7 mouse cellular contexts compared by ENCODE assay signal in the genomic region with DNA sequence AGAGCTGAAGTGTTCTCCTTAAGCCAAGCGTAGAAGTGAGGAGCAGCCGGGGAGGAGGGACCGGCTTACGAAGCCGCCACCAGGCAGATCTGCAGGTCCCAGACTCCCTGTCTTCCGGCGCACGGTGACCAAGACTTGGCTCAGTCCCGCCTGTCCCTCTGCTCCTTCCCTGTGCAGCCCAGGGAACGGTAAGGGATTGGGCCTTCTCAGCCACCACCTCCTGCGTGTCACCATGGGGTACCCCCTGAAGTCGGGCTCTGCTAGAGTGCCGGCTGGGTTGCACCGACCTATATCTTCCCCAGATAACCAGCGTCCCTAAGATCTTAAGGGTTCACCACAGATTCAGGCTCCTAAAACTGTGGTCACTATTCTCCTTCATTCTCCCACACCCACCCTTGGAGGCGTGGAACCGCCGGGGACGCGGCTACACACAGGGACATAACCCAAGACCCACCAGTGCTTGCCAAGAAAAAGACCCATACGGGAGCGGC. TPM values are rescaled to one million over a fixed set of nuclear protein-coding genes. Genes with fewer than 3 reads are reported as not detected.
DNase-seq lines count a peak whose midpoint lies in the region; ATAC-seq and TF ChIP-seq lines count a peak whose summit lies in the region.

No protein-coding gene starts in this region.

- WGBS in spleen, adult 2 months: 19% methylated on average over 22 of the region's 22 CpGs
- WGBS in intestine, postnatal 0 days: 1% methylated on average over 22 of the region's 22 CpGs
- WGBS in lung, adult 2 months: under 1% methylated on average over 22 of the region's 22 CpGs

- ATAC-seq in intestine, postnatal 0 days: no peak

- peak overlapping the region; percentile 92 for H3K4me2 ChIP-seq in intestine, postnatal 0 days (replicated peaks; ENCODE audit: low read depth)

- no peak for TF ChIP-seq POLR2A in spleen, adult 2 months (IDR thresholded peaks at IDR 0.05; ENCODE audit: low read depth, low read length)
- no peak; the same call in 1 of the 2 replicates for TF ChIP-seq POLR2A in lung, adult 2 months (IDR thresholded peaks at IDR 0.05; ENCODE audit: borderline replicate concordance, extremely low read depth, low read depth, low read length)

- H3K36me3 ChIP-seq in spleen, adult 2 months (ENCODE audit: control insufficient read depth, insufficient read depth, low read length): no peaks in the 10 kb centered on the region
- H3K36me3 ChIP-seq in intestine, postnatal 0 days (ENCODE audit: control insufficient read depth, insufficient read depth): no peaks in the 10 kb centered on the region; the same call in 1 of the 2 replicates

- H3K27me3 ChIP-seq in spleen, adult 2 months (ENCODE audit: control insufficient read depth, insufficient read depth, low read length): peaks cover 18% of the 10 kb centered on the region
- no peaks in the 10 kb centered on the region for H3K27me3 ChIP-seq in intestine, postnatal 0 days (replicated peaks; ENCODE audit: control insufficient read depth, insufficient read depth, low read length)

- peaks cover 7% of the 10 kb centered on the region for H3K4me1 ChIP-seq in spleen, adult 2 months (ENCODE audit: control insufficient read depth, insufficient read depth, insufficient read length)
- H3K4me1 ChIP-seq in intestine, postnatal 0 days (replicated peaks; ENCODE audit: control insufficient read depth, insufficient read depth, low read length): peaks cover 21% of the 10 kb centered on the region; the same call in 1 of the 2 replicates
- H3K4me1 ChIP-seq in lung, adult 2 months (ENCODE audit: control insufficient read depth, insufficient read depth, low read length): peaks cover 28% of the 10 kb centered on the region

- H3K27ac ChIP-seq in spleen, adult 2 months (ENCODE audit: insufficient read depth, low read length): peak overlapping the region; percentile 32; the same call in 1 of the 2 replicates
- peak overlapping the region; percentile 99 for H3K27ac ChIP-seq in intestine, postnatal 0 days (ENCODE audit: low read depth, low read length)

- no peaks in the 10 kb centered on the region for H3K9me3 ChIP-seq in intestine, postnatal 0 days (ENCODE audit: control insufficient read depth)

- peak overlapping the region; percentile 60 for H3K4me3 ChIP-seq in spleen, adult 2 months (ENCODE audit: extremely low read depth, insufficient read depth, insufficient read length)
- peak overlapping the region; percentile 92 for H3K4me3 ChIP-seq in intestine, postnatal 0 days (ENCODE audit: low read depth, low read length)
- peak overlapping the region; percentile 81 for H3K4me3 ChIP-seq in lung, adult 2 months (replicated peaks; ENCODE audit: extremely low read depth, low read depth, low read length)

- peak in 1 of 2 experiments; percentile 11 for DNase-seq in spleen, adult 2 months (ENCODE audit: low read depth in 1 of 2, low spot score in 2 of 2)
- DNase-seq in spleen, adult 12 weeks (ENCODE audit: low spot score): no peak
- DNase-seq in cerebellum, adult 18-20 months: peak; percentile 68 to 75
- peak; percentile 97 for DNase-seq in heart, adult 11 months
- DNase-seq in lung, adult 2 months: peak; percentile 63
- peak; percentile 36 for DNase-seq in right cerebral cortex, postnatal 4 days

- H3K9ac ChIP-seq in intestine, postnatal 0 days (ENCODE audit: low read depth, low read length): peak overlapping the region; percentile 99

- TF ChIP-seq CTCF in spleen, adult 2 months (IDR thresholded peaks at IDR 0.05; ENCODE audit: extremely low read depth, insufficient read depth, insufficient read length, insufficient replicate concordance): no peak
- TF ChIP-seq CTCF in intestine, postnatal 0 days (IDR thresholded peaks at IDR 0.05; ENCODE audit: low read depth): no peak
- TF ChIP-seq CTCF in lung, adult 2 months (IDR thresholded peaks at IDR 0.05; ENCODE audit: insufficient read depth, low read length): no peak

RNA-seq across cellular contexts. Expression of a gene that starts 3.3 kb away (rescaled TPM):
- 37.3 and 47.1 TPM in 2 replicates for polyA plus RNA-seq in spleen, adult 2 months (2012; rRNA removed)
- 9.9 and 11.7 TPM in 2 replicates for polyA plus RNA-seq in intestine, postnatal 0 days (2015; fragmentation: Nextera tagmentation; extraction: Ambion mirVana)
- 60.1 and 87.1 TPM in 2 replicates for polyA plus RNA-seq in lung, adult 2 months (2012; rRNA removed)
